20 mouse cellular contexts compared by ENCODE assay signal in genomic region chr6:36409016-36409415, GRCm38 (mm10). TPM values are rescaled to one million over a fixed set of nuclear protein-coding genes. Genes with fewer than 3 reads are reported as not detected.
DNase-seq lines count a peak whose midpoint lies in the region; TF ChIP-seq lines count a peak whose summit lies in the region.
"Had no signal": no experiment of that assay in that cellular context is flagged by ENCODE, and none has a peak within 500 bp of the region (broad histone marks: within the 10 kb centered on the region; RNA-seq: fewer than 3 reads in every experiment).

No protein-coding gene starts in this region.

- no peaks in the 10 kb centered on the region for H3K4me1 ChIP-seq in cerebellum, adult 2 months (ENCODE audit: control insufficient read depth, insufficient read depth, low read length)

- TF ChIP-seq POLR2A in cerebellum, adult 2 months (IDR thresholded peaks at IDR 0.05; ENCODE audit: borderline replicate concordance, insufficient read depth, low read length): no peak

- no peak overlapping the region for H3K4me3 ChIP-seq in cerebellum, adult 2 months (replicated peaks; ENCODE audit: insufficient read depth, low read depth, low read length)

- DNase-seq in cerebellum, postnatal 10 days: peak; percentile 55 to 71
- no peak for DNase-seq in cerebellum, adult 2 months
- DNase-seq in cerebellum, postnatal 14 days: peak; percentile 48 to 66
- DNase-seq in cerebellum, postnatal 36 days: no peak
- DNase-seq: adrenal gland, adult 2 months; adrenal gland, adult 8-10 months; adrenal gland, postnatal 10 days; adrenal gland, postnatal 14 days; adrenal gland, postnatal 25 days; adrenal gland, postnatal 36 days; B cell, adult 2 months; cerebellum, adult 11 months; cerebellum, adult 11-12 months; cerebellum, adult 18-20 months had no signal

- H3K27me3 ChIP-seq in cerebellum, adult 2 months (ENCODE audit: control insufficient read depth, insufficient read depth, low read length): no peaks in the 10 kb centered on the region
- H3K27me3 ChIP-seq: CH12.LX had no signal

- H3K27ac ChIP-seq in cerebellum, adult 2 months (ENCODE audit: insufficient read depth, low read length): no peak overlapping the region

- TF ChIP-seq CTCF in cerebellum, adult 2 months (IDR thresholded peaks at IDR 0.05; ENCODE audit: borderline replicate concordance, insufficient read depth, low read depth, low read length): no peak

RNA-seq across cellular contexts. Expression of gene Chrm2, which starts 21.1 kb away (rescaled TPM):
- polyA plus RNA-seq in cerebellum, adult 2 months (2012; rRNA removed): 6.7 and 8.1 TPM in 2 replicates
- polyA plus RNA-seq: activated CD4-positive, CD25-positive, alpha-beta regulatory T cell, adult 4 months; adrenal gland, adult 2 months; C2C12; CD4-positive, CD25-positive, alpha-beta regulatory T cell, adult 4 months; G1E; Patski had no signal

Comparison
In these comparisons a context has a peak if more than half of its experiments do, and no peak if none do; other contexts are left out.
1. DNase-seq: peak in cerebellum, postnatal 10 days (2 of 2) and cerebellum, postnatal 14 days (2 of 2); none in cerebellum, adult 2 months (0 of 2) and cerebellum, postnatal 36 days (0 of 2).